Mouse (Mus musculus) stomach, postnatal 0 days (tissue): Measurements from ENCODE around the gene Pkn3.

ENCODE experiments used
- CTCF ChIP-seq: IDR thresholded peaks from 2 replicates; pipeline ENCODE4 v1.5.1; 2016; ENCODE audit warnings: antibody characterized with exemption, low read depth, mild to moderate bottlenecking, moderate library complexity
- EP300 ChIP-seq: optimal IDR thresholded peaks from 2 replicates; pipeline ENCODE3; 2016; ENCODE audit warnings: antibody characterized with exemption

GRCm38 (mm10) chr2:30058418-30058817, 19.1 kb upstream of the Pkn3 start:
- TF ChIP-seq CTCF, result no peak
- no peak for TF ChIP-seq EP300
